Mouse (Mus musculus) cerebellum, postnatal 4 days (tissue): ENCODE measurements around the gene Olfr1368.
"Not testable (repeated sequence)": the region's sequence is repeated elsewhere in the genome, so short reads cannot be mapped to it uniquely, and the experiment has no call there.

Experiments
- DNase-seq, 2 experiments: peaks; one replicate each; pipeline ENCODE4 v3.0.0; 2022; ENCODE audit warnings: low spot score in 2 of 2, mixed read lengths in 1 of 2

Gene Olfr1368

DNA sequence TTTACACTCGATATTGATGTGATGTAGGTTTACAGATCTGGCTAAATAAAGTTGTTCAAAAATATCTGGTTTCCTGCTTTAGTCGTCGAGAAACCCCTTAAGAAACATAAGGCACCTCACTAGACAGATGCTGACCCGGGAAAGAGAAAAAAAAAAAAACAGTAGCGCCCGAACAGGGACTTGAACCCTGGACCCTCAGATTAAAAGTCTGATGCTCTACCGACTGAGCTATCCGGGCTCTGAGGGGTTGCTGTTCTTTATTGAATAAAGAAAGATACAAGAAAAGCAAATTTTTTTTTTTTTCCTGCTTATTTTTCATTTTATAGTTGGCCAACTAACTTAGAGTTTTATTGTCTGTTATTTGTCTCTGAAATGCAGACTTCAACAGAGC, 22.2 kb upstream of the Olfr1368 start:
- no peak for DNase-seq

DNA sequence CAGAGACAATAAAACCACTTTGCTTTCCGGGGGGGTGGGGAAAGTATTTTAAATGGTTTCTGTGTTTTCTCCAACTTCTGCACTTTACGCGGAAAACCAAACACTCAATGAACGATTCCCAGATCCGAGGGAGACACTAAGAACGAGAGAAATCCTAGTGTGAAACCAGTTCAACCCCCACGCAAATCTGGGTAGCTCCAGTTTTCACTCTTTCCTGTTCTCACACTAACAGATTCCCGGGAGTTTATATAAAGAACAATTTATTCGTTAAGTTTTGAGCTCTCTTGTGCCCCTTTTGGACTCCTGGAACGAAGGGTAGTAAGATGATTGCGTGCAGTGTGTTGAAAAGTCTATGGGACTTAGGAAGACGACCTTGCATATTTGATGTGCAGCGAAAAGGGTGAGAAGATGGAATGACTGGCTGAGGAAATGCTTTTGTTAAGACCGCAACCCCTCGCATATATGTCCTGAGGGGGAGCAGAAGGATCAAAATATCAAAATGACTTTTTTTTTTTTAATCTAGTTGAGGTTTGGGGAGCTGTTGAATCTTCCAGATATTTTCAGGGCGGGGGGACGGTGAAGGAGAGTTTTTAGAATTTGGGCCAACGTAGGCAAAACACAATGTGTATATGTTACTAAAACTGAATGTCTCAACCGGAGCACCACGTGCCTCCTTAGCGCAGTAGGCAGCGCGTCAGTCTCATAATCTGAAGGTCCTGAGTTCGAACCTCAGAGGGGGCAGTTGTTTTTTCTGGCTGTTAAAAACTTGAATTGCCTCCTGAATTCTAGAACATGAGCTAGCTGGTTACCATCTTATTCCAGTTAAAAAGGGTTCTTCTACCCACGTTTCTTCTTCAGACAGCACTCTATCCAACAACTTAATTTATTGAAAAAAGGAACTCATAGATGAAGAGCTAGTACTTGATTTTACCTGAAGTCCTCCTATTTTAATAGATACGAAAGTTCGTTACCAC, 21.6 kb upstream of the Olfr1368 start:
- DNase-seq, result peak in 1 of 2 experiments; percentile 73

GRCm38 (mm10) chr13:21162591-21162990, 16.9 kb upstream of the Olfr1368 start:
- DNase-seq, result no peak

DNA sequence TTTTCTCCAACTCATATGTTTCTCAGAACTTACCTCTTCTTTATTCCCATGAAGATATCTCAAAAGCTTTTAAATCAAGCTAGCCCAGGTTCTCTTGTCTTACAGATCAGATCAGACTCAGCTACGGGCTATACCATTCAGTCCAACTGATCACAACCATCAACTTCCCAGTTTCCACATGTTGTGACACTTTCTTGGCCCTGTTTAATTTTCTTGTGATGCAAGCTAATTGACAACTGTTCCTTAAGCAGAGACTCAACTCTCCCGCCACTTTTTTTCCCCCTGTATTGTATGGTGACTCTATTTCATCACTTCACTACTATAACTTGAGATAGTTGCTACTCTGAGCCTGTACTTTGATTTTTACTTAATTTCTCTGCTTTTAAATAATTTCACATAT, 15.9 kb upstream of the Olfr1368 start:
- no peak for DNase-seq

- peak; percentile 93 to 95 for DNase-seq
Observed at GRCm38 (mm10) chr13:21160657-21161590, 15.3 kb upstream of the Olfr1368 start.

DNA sequence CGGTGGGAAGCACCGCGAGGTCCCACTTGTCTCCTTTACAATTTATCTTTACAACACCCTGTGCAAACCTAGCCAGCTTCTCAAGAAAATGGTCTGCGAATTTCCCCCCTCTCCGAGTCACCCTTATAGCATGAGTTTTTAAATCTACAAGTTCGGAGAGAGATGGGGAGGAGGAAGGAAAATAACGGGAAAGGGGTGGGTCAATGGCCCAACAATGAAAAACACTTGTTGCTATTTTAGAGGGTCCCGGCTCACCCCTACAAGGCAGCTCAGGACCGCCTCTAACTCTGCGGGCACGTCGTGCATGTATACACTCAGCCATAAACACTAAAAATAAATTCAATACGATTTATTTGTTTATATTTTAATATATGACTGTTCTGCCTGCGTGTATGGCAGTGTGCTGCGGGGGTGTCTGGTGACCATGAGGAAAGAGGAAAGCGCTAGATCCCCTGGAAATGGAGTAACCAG, 14.4 kb upstream of the Olfr1368 start:
- DNase-seq, result no peak

DNA sequence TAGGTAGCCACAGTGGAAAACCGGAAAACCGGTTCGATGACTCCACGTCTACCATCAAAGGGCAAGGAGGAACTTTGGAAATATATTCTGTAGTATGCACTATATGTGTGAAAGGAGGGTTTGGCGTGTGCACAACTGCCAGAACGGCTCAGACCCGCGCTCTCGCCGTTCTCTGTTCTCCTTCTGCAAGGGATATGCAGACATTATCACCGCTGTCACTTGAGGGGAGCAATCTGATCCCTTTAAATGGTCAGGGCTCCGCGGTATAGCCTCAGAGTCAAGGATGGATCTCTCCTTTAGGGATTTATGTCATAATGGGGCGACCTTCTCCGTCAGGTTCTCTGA, 13.8 kb upstream of the Olfr1368 start:
- DNase-seq, result no peak

DNA sequence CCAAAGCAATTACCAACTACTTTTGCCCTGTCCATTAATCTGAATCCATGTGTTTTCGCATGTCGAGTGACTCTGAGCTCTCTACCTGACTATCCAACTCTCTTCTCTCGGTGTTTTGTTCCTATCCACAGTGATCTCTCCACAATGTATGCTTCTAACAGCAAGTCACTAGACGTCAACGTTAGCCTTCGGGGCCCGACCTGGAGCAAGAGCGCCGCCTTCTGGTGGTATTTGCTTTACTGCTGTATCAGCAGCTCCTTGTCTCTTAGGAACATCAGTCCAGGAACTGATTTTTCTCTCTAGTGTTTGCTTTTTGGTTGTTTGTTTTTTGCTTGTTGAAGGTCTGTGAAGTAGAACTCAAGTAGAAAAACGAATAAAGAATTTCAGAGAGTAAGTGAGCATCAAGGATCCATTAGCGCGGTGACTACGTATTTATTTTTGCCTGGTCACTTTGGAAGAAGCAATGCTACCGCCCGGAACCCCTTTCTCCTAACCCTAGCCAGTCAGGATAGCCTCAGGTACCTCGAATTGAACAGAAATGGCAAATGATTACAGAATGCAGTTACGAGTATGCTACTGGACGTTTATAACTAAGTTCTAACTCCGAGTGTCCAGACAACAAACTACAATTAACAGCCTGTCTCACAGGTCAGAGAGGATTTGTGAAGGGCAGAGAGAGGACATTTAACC, 13.3 kb upstream of the Olfr1368 start:
- peak; percentile 83 to 88 for DNase-seq

GRCm38 (mm10) chr13:21158071-21158470, 12.4 kb upstream of the Olfr1368 start:
- DNase-seq, result no peak

DNA sequence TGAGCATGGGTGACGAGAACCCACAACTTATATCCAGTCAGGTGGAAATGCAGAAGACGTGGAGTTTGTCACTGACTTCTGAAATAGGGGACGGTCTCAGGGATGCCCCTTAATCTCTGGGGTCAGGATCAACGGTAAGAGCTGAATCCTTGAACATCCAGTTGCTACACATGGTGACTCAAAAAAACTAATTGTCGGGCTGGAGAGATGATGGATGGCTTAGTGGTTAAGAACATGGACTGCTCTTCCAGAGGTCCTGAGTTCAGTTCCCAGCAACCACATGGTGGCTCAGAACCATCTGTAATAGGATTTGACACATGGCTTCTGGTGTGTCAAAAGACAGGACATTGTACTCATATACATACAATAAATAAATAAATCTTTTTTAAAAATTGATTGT, 10.2 kb upstream of the Olfr1368 start:
- no peak for DNase-seq

DNA sequence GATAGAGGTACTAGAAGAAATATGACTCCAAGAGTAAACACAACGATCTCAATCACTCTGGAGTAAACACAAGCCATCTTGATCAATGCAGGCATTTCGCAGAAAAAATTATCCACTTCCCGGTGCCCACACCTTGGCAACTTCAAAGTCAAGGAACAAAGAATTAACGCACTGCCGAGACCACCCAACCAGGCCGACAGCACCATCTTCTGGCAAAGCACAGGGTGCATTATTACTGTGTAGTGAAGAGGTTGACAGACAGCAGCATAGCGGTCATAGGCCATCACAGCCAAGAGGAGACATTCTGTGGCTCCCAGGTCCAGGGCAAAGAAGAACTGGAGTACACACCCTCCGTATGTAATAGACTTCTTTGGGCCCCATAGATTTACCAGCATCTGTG, 3.2 kb downstream of the Olfr1368 start:
- no peak for DNase-seq

DNA sequence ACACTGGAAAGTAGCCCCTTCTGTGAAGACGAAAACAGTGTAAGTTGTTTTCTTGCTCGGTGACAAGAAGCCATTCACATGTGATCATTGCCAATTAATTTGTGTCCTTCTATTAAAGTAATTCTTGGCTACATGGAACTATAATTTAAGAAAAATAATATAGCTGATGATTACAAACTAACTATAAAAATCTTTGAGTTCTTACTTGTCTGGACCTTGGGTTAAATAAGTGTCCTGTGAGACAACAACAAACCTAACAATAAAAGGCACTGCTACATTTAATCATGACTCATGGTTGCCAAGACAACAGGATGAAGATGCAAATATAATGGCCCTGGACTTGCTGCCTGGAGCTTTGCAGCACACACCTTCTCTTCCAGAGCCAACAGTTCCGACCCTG, 16.3 kb downstream of the Olfr1368 start, which contains the start of gene Olfr263:
Gene Olfr263, plus strand, starts transcription at position 301 of the 400 bp plus-strand sequence.
- DNase-seq, result not testable (repeated sequence)

DNA sequence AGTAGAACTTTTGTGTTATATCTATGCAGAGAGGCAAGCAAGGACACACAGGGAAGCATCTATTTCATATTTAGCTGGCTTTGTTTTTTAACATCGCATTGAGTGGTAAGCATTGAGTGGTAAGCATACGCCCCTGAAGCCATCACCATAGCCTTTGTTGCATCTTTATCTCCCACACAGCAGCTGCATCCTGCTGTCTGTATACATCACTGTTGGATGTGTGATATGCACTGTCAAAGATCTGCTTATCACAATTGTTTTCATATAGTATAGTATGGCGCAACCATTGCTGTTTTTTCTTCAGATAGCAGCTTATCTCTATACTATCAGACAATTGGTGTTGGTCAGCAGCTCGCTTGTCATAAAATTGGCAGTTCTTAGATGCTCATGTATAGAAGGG, 31.5 kb downstream of the Olfr1368 start:
- DNase-seq, result no peak

GRCm38 (mm10) chr13:21111183-21111582, 34.5 kb downstream of the Olfr1368 start, which contains the start of gene Olfr1369-ps1:
TSS of gene Olfr1369-ps1 (plus strand) at chr13:21111483.
- DNase-seq, result not testable (repeated sequence)

GRCm38 (mm10) chr13:21110441-21110840, 35.2 kb downstream of the Olfr1368 start:
- DNase-seq, result no peak

DNA sequence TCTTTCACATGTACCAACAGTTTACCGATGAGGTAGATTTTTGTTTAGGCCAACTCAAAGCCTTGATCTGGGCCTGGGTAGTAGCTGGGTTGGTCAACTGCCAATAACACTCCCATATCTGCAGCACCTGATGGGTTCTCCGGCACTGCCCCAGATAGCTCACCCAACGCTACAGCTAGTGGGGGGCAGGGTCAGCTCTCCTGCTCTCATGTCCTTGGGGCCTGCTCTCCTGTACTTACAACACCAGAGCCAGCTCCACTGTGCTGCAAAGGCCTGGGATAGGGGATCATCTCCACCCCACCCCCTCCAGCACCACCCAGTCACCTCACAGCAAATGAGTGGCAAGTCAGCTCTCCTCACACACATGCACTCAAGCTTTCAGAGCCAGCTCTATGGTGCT, 35.9 kb downstream of the Olfr1368 start:
- no peak for DNase-seq
